Mouse (Mus musculus): ENCODE results near the gene Zmym2. TPM values are rescaled to one million over a fixed set of nuclear protein-coding genes. Genes with fewer than 3 reads are reported as not detected.
"Not testable (repeated sequence)": the region's sequence is repeated elsewhere in the genome, so short reads cannot be mapped to it uniquely, and the experiment has no call there.

The Zmym2 gene
- polyA plus RNA-seq, 1 experiment from 2014 or later: 66.7 TPM

DNA sequence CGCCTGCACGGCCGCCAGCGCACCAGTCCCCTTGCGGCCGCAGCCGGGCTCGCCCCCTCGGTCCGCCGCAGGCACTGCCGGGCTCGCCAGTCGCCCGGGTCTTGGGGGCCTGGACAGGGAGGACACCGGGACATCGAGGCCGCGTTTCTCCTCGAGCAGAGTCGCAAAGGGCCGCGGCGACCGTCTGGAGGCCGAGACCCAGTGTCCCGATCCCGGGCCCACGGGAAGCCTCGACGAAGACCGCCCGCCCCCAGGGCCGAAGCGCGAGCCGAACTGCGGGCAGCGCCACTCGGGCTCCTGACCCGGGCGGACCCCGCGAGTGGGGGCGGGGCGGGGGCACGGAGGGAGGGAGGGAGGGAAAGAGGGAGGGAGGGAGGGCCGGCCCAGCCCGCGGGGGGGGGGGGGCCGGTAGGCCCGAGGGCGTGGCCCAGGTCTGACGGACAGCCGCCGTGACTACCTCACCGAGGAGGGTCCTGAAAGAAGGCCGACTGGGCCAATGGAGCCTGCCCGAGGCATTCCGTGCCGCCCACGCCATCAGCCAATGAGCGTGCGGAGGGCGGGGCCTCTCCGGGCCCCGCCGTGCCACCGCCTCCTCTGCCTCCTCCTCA is 363 bp upstream of the Zmym2 start:
- Histone ChIP-seq H3K4me1 (peaks cover 16% of the 10 kb centered on the region), H3K4me3 (peak overlapping the region; percentile 59), H3K36me3 (peaks cover 29% of the 10 kb centered on the region), H3K27ac (peak overlapping the region; percentile 93)
- not testable (repeated sequence) for H3K9me3 ChIP-seq (replicated peaks); H3K27me3 ChIP-seq (ENCODE audit: low read depth, poor library complexity, severe bottlenecking)
- under 1% methylated on average over 44 of the region's 69 CpGs for WGBS
- DNase-seq (ENCODE audit: low spot score): peak; percentile 93

DNA sequence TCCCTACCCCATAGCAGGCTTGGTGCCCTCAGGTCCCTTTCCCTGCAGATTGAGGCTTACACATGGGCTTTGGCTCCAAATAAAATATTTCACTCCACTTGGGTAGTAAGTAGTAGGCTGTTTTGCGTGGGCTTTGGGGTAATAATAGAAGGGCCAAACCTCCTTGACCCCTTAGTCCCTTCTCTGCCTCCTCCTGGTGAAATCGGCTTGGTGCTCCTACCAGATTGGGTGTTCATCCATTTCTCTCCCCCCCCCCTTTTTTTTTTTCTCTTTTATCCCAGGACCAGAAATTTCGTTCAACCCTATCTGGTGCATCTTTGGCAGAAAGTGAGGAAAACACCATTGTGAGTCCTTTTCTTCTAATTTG is 1.0 kb downstream of the Zmym2 start:
- no peak for DNase-seq (ENCODE audit: low spot score)
- WGBS: 1% methylated on average over 3 of the region's 3 CpGs

DNA sequence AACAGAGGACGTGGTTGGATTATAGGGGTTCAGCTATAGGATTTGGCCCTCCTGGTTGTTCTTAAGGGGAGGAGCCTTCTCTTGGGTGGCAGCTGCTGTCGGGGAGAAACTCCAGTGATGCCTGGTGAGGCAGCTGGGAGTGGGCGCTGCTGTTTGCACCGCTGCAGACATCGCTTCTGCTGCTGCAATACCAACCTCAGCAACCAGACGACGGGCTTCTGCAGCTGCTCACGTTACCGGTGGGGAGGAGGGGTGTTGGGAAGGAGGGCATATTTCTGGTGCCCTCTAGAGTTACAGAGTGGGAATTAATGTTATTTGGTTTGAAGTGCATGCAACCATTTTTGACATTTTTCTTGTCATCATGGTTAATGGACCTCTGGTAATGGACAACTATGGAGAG is 1.4 kb downstream of the Zmym2 start:
- no peaks in the 10 kb centered on the region for H3K27me3 ChIP-seq (ENCODE audit: low read depth, poor library complexity, severe bottlenecking)
- H3K36me3 ChIP-seq: peaks cover 47% of the 10 kb centered on the region

More for the DNA sequence above, 1.0 kb downstream of the Zmym2 start:
- Histone ChIP-seq H3K27ac (peak overlapping the region; percentile 98), H3K4me3 (peak overlapping the region; percentile 91), H3K9me3 (replicated peaks) (no peaks in the 10 kb centered on the region), H3K36me3 (peaks cover 43% of the 10 kb centered on the region), H3K27me3 (ENCODE audit: low read depth, poor library complexity, severe bottlenecking) (no peaks in the 10 kb centered on the region), H3K4me1 (peaks cover 16% of the 10 kb centered on the region)

DNA sequence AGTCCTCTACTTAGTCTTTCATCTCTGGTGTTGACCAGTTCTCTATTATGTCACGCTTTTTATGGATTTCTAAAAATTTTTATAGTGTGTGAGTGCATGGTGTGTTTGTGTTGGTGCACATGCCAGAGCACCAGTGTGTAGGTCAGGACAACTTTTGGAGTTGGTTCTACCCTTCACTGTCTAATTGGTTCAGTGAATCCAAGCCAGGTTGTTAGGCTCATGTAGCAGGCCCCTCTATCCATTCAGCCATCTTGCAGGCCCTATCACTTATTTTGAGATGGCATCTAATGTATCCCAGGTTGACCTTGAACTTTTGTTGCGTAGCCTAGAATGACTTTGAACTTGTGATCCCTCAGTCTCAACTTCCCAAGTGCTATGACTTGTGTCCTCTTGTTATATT is 2.0 kb downstream of the Zmym2 start:
- H3K27ac ChIP-seq: no peak overlapping the region
- peak overlapping the region; percentile 91 for H3K4me3 ChIP-seq
- 85% methylated on average over 2 of the region's 2 CpGs for WGBS
- no peaks in the 10 kb centered on the region for H3K27me3 ChIP-seq (ENCODE audit: low read depth, poor library complexity, severe bottlenecking)
- no peaks in the 10 kb centered on the region for H3K9me3 ChIP-seq (replicated peaks)
- peaks cover 16% of the 10 kb centered on the region for H3K4me1 ChIP-seq
- peaks cover 52% of the 10 kb centered on the region for H3K36me3 ChIP-seq
- no peak for DNase-seq (ENCODE audit: low spot score)

More for the DNA sequence above, 1.4 kb downstream of the Zmym2 start:
- peak overlapping the region; percentile 98 for H3K27ac ChIP-seq
- WGBS: under 1% methylated on average over 9 of the region's 9 CpGs
- no peaks in the 10 kb centered on the region for H3K9me3 ChIP-seq (replicated peaks)
- peaks cover 16% of the 10 kb centered on the region for H3K4me1 ChIP-seq
- peak; percentile 77 for DNase-seq (ENCODE audit: low spot score)
- H3K4me3 ChIP-seq: peak overlapping the region; percentile 91

DNA sequence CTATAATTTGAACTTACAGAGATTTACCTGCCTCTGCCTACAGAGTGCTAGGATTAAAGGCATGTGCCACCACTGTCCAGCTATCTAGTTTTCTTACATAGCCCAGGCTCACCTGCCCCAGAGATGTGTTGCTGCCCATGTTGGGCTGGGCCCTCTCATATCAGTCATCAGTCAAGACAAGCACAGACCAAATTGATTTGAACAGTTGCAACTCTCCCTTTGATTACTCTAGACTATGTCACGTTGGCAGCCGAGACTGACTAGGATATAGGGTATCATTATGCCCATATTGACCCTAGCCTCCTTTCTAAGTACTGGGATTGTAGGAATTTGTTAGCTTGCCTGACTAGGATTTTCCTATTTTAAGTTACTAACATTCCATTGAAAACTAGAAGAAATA is 8.0 kb downstream of the Zmym2 start:
- H3K27ac ChIP-seq: no peak overlapping the region
- no peak overlapping the region for H3K4me3 ChIP-seq
- DNase-seq (ENCODE audit: low spot score): no peak
- no peaks in the 10 kb centered on the region for H3K4me1 ChIP-seq
- H3K36me3 ChIP-seq: peaks cover 97% of the 10 kb centered on the region
- H3K9me3 ChIP-seq (replicated peaks): no peaks in the 10 kb centered on the region
- no peaks in the 10 kb centered on the region for H3K27me3 ChIP-seq (ENCODE audit: low read depth, poor library complexity, severe bottlenecking)
- WGBS: 86% methylated on average over 2 of the region's 2 CpGs

DNA sequence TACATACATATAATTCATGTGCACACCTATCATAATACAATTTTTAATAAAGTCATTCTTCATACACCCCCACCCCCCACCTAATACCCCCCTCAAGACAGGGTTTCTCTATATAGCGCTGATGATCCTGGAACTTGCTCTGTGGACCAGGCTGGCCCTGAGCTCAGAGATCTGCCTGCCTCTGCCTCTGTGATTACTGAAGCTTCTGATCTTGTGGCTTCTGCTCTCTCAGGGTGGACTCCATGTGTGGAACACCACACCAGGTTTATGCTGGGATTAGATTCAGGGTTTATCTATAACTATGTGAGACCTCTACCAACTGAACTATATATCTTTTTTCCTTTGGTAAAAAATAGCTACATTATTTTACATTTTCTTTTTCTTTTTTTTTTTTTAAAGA is 10.1 kb downstream of the Zmym2 start:
- no peak overlapping the region for H3K27ac ChIP-seq
- WGBS: 97% methylated on average over 1 of the region's 1 CpGs
- no peaks in the 10 kb centered on the region for H3K9me3 ChIP-seq (replicated peaks)
- no peaks in the 10 kb centered on the region for H3K4me1 ChIP-seq
- H3K4me3 ChIP-seq: no peak overlapping the region
- H3K36me3 ChIP-seq: peaks cover 83% of the 10 kb centered on the region
- no peaks in the 10 kb centered on the region for H3K27me3 ChIP-seq (ENCODE audit: low read depth, poor library complexity, severe bottlenecking)
- DNase-seq (ENCODE audit: low spot score): no peak

DNA sequence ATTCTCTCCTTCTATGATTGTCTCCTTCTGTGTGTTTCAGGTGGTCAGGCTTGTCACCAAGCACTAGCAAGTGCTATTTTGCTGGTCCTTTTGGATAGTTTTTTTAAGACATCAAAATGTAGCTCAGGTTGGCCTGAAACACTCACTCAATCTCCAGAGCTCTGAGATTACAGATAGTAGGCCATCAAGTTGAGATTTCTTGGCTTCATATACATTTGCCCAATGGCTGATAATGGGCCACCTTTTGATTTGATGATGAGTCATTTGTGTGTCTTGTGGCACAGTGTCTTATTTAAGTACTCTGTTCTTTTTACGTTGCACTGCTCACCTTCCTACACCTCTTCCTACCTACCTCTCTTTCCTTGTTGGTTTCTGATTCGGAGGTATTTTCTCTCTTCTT is 11.0 kb downstream of the Zmym2 start:
- Histone ChIP-seq H3K27ac (no peak overlapping the region), H3K4me3 (no peak overlapping the region), H3K9me3 (replicated peaks) (no peaks in the 10 kb centered on the region), H3K27me3 (ENCODE audit: low read depth, poor library complexity, severe bottlenecking) (no peaks in the 10 kb centered on the region), H3K36me3 (peaks cover 83% of the 10 kb centered on the region), H3K4me1 (no peaks in the 10 kb centered on the region)
- no peak for DNase-seq (ENCODE audit: low spot score)
- WGBS: 92% methylated on average over 2 of the region's 2 CpGs

DNA sequence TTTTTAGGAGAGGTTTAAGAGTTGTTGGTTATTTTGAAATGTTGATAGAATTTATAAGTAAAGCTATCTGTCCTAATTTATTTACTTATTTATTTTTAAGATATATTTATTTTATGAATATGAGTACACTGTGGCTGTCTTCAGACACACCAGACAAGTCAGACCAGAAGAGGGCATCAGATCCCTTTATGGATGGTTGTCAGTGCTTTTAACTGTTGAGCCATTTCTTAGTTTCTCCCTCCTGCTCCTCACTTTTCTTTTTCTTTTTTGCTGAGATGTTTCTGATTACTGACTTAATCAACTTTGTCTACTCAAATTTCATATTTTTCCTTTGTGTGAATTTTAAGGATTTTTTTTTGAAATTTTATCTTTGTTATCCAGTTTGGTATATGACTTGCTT is 13.2 kb downstream of the Zmym2 start:
- no peak overlapping the region for H3K4me3 ChIP-seq
- no peaks in the 10 kb centered on the region for H3K4me1 ChIP-seq
- DNase-seq (ENCODE audit: low spot score): no peak
- no peaks in the 10 kb centered on the region for H3K27me3 ChIP-seq (ENCODE audit: low read depth, poor library complexity, severe bottlenecking)
- H3K36me3 ChIP-seq: peaks cover 81% of the 10 kb centered on the region
- H3K27ac ChIP-seq: no peak overlapping the region
- H3K9me3 ChIP-seq (replicated peaks): no peaks in the 10 kb centered on the region

DNA sequence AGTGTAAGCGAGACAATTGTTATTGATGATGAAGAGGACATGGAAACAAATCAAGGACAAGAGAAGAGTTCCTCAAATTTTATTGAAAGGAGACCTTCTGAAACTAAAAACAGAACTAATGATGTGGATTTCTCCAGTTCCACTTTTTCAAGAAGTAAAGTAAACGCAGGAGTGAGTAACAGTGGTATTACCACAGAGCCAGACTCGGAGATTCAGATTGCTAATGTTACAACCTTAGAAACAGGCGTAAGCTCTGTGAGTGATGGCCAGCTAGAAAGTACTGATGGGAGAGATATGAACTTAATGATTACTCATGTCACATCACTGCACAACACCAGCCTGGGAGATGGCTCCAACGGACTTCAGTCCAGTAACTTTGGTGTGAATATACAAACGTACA is 16.6 kb downstream of the Zmym2 start:
- no peaks in the 10 kb centered on the region for H3K27me3 ChIP-seq (ENCODE audit: low read depth, poor library complexity, severe bottlenecking)
- DNase-seq (ENCODE audit: low spot score): no peak
- no peaks in the 10 kb centered on the region for H3K9me3 ChIP-seq (replicated peaks)
- no peak overlapping the region for H3K4me3 ChIP-seq
- H3K36me3 ChIP-seq: peaks cover 81% of the 10 kb centered on the region
- no peak overlapping the region for H3K27ac ChIP-seq
- 94% methylated on average over 6 of the region's 6 CpGs for whole genome bisulfite sequencing
- H3K4me1 ChIP-seq: no peaks in the 10 kb centered on the region

DNA sequence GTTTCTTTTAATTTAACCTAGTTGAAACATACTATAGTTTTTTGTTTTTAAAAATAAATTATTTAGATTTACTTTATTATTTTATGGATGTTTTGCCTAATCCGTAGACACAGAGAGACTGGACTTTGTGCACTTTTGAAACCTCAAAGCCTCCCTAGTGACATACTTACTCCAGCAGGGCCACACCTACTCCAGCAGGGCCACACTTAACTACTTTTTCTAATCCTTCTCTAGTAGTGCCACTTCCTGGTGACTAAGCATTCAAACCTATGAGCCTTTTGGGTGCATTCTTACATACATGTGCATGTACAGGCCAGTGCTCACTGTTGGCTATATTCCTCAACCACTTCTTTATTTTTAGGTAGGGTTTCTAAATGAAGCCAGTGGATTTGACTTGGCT is 19.2 kb downstream of the Zmym2 start:
- WGBS: 95% methylated on average over 1 of the region's 1 CpGs
- Histone ChIP-seq H3K9me3 (replicated peaks) (no peaks in the 10 kb centered on the region), H3K27ac (no peak overlapping the region), H3K4me1 (no peaks in the 10 kb centered on the region), H3K36me3 (peaks cover 80% of the 10 kb centered on the region), H3K4me3 (no peak overlapping the region), H3K27me3 (ENCODE audit: low read depth, poor library complexity, severe bottlenecking) (no peaks in the 10 kb centered on the region)
- no peak for DNase-seq (ENCODE audit: low spot score)

DNA sequence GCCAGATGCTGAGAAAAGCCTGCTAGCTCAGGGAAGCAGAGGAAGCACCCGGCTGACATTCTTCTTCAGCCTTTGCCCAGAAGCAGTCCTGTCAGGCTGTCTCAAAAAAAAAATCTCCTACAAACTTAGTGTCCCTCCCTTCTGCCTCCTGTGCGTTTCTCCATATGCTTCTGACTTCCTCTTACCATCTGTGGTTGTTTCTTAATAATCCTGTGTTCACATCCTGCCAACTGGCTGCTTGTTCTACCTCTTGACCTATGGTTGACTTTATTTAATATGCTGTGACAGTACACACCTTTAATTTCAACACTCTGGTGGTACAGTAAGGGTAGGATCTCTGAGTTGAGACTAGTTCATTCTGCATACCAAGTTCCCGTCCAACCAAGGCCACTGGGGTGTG is 32.1 kb downstream of the Zmym2 start:
- Histone ChIP-seq H3K27ac (no peak overlapping the region), H3K36me3 (peaks cover 93% of the 10 kb centered on the region), H3K4me1 (no peaks in the 10 kb centered on the region), H3K27me3 (ENCODE audit: low read depth, poor library complexity, severe bottlenecking) (no peaks in the 10 kb centered on the region), H3K9me3 (replicated peaks) (no peaks in the 10 kb centered on the region), H3K4me3 (no peak overlapping the region)
- WGBS: 84% methylated on average over 3 of the region's 3 CpGs
- DNase-seq (ENCODE audit: low spot score): no peak

DNA sequence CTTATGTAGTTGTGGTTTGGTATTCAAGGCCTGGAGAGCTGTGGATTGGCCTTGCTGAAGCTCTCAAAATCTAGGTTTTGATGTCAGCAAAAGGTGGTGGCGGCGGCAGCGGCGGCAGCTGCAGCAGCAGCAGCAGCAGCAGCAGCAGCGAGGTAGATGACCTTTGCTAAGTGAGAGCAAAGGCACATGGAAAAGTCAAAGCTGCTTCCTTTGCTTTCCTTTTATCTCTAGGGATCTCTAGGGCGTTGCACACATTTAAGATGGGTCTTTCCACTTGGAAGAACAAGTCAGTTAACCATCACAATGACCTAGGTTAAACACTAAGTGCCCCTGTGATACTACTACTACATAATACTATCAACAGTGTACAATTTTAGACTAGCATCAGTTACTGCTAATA is 49.0 kb downstream of the Zmym2 start:
- Histone ChIP-seq H3K36me3 (peaks cover 85% of the 10 kb centered on the region), H3K4me1 (no peaks in the 10 kb centered on the region), H3K4me3 (no peak overlapping the region), H3K27ac (no peak overlapping the region), H3K27me3 (ENCODE audit: low read depth, poor library complexity, severe bottlenecking) (no peaks in the 10 kb centered on the region), H3K9me3 (replicated peaks) (no peaks in the 10 kb centered on the region)
- DNase-seq (ENCODE audit: low spot score): no peak
- WGBS: 93% methylated on average over 6 of the region's 6 CpGs

DNA sequence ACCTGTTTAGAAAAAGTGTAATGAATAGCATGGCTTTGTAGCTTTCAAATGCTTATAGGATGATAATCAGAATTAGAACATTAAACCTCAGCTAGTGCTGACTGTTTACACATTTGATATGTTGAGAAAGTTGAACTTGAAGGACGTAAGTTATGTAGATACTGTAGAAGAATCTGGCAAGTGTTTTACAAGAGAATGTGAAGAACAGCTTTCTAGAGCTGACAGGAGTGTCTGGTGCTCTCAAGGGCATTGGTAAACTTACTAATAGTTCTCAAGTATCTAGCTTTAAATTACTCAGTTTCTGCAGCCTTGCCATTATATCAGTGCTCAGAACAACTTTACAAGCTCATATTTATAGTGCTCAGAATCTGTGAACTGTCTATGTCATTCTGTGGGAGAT is 53.5 kb downstream of the Zmym2 start:
- no peaks in the 10 kb centered on the region for H3K9me3 ChIP-seq (replicated peaks)
- H3K4me1 ChIP-seq: no peaks in the 10 kb centered on the region
- no peak overlapping the region for H3K27ac ChIP-seq
- no peak for DNase-seq (ENCODE audit: low spot score)
- 95% methylated on average over 1 of the region's 1 CpGs for WGBS
- no peak overlapping the region for H3K4me3 ChIP-seq
- H3K27me3 ChIP-seq (ENCODE audit: low read depth, poor library complexity, severe bottlenecking): no peaks in the 10 kb centered on the region
- peaks cover 91% of the 10 kb centered on the region for H3K36me3 ChIP-seq

DNA sequence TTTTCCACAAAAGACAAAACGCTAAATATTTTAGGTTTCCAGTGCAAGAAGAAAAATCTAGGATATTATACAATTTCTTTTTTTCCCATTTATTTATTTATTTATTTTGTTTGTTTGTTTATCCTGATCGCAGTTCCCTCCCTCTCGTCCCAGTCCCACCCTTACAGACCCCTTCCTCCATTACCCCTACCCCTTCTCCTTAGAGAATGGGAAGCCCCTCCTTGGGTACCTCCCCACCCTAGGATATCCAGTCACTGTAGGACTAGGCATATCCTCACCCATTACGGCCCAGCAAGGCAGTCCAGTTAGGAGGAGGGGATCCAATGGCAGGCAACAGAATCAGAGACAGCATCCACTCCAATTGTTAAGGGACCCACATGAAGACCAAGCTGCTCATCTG is 66.5 kb downstream of the Zmym2 start:
- Histone ChIP-seq H3K27me3 (ENCODE audit: low read depth, poor library complexity, severe bottlenecking) (no peaks in the 10 kb centered on the region), H3K36me3 (peaks cover 99% of the 10 kb centered on the region), H3K9me3 (replicated peaks) (no peaks in the 10 kb centered on the region), H3K4me3 (no peak overlapping the region), H3K4me1 (no peaks in the 10 kb centered on the region), H3K27ac (no peak overlapping the region)
- 92% methylated on average over 4 of the region's 4 CpGs for WGBS
- DNase-seq (ENCODE audit: low spot score): no peak

Data from limb, embryonic 10.5 days (tissue).